Mouse (Mus musculus): Measurements from ENCODE around the gene Gpnmb. TPM values are rescaled to one million over a fixed set of nuclear protein-coding genes. Genes with fewer than 3 reads are reported as not detected.

The Gpnmb gene
- polyA plus RNA-seq, 1 experiment from 2014 or later: 5.5 TPM

GRCm38 (mm10) chr6:49046502-49046901 is 10.2 kb downstream of the Gpnmb start:
- Histone ChIP-seq H3K4me3 (ENCODE audit: low read length) (no peak overlapping the region), H3K9ac (ENCODE audit: low read length) (no peak overlapping the region), H3K4me1 (ENCODE audit: control insufficient read depth, insufficient read depth, low read length) (no peaks in the 10 kb centered on the region), H3K27ac (ENCODE audit: low read length) (no peak overlapping the region), H3K9me3 (replicated peaks; ENCODE audit: control insufficient read depth, low read length) (no peaks in the 10 kb centered on the region), H3K36me3 (ENCODE audit: control insufficient read depth, insufficient read depth) (no peaks in the 10 kb centered on the region), H3K27me3 (ENCODE audit: control insufficient read depth, insufficient read depth, low read length) (no peaks in the 10 kb centered on the region), H3K4me2 (ENCODE audit: low read depth, low read length) (no peak overlapping the region)
- WGBS: 67% methylated on average over 6 of the region's 6 CpGs
- no peak for ATAC-seq (replicated peaks; ENCODE audit: extremely low read depth, insufficient read depth, low FRiP score)

GRCm38 (mm10) chr6:49046976-49047375 is 10.6 kb downstream of the Gpnmb start:
- Histone ChIP-seq H3K36me3 (ENCODE audit: control insufficient read depth, insufficient read depth) (no peaks in the 10 kb centered on the region), H3K9me3 (replicated peaks; ENCODE audit: control insufficient read depth, low read length) (no peaks in the 10 kb centered on the region), H3K9ac (ENCODE audit: low read length) (no peak overlapping the region), H3K4me1 (ENCODE audit: control insufficient read depth, insufficient read depth, low read length) (no peaks in the 10 kb centered on the region), H3K4me2 (ENCODE audit: low read depth, low read length) (no peak overlapping the region), H3K27ac (ENCODE audit: low read length) (no peak overlapping the region), H3K27me3 (ENCODE audit: control insufficient read depth, insufficient read depth, low read length) (no peaks in the 10 kb centered on the region), H3K4me3 (ENCODE audit: low read length) (no peak overlapping the region)
- ATAC-seq (replicated peaks; ENCODE audit: extremely low read depth, insufficient read depth, low FRiP score): no peak
- WGBS: 76% methylated on average over 8 of the region's 8 CpGs

- Histone ChIP-seq H3K9me3 (replicated peaks; ENCODE audit: control insufficient read depth, low read length) (no peaks in the 10 kb centered on the region), H3K27me3 (ENCODE audit: control insufficient read depth, insufficient read depth, low read length) (no peaks in the 10 kb centered on the region), H3K4me1 (ENCODE audit: control insufficient read depth, insufficient read depth, low read length) (no peaks in the 10 kb centered on the region), H3K27ac (ENCODE audit: low read length) (no peak overlapping the region), H3K9ac (ENCODE audit: low read length) (no peak overlapping the region), H3K36me3 (ENCODE audit: control insufficient read depth, insufficient read depth) (no peaks in the 10 kb centered on the region), H3K4me2 (ENCODE audit: low read depth, low read length) (no peak overlapping the region), H3K4me3 (ENCODE audit: low read length) (no peak overlapping the region)
- ATAC-seq (replicated peaks; ENCODE audit: extremely low read depth, insufficient read depth, low FRiP score): no peak
- WGBS: 61% methylated on average over 10 of the region's 10 CpGs
Observed at GRCm38 (mm10) chr6:49047848-49048247, 11.5 kb downstream of the Gpnmb start.

GRCm38 (mm10) chr6:49048395-49048794 is 12.0 kb downstream of the Gpnmb start:
- H3K27ac ChIP-seq (ENCODE audit: low read length): no peak overlapping the region
- no peaks in the 10 kb centered on the region for H3K9me3 ChIP-seq (replicated peaks; ENCODE audit: control insufficient read depth, low read length)
- 82% methylated on average over 10 of the region's 10 CpGs for WGBS
- no peaks in the 10 kb centered on the region for H3K36me3 ChIP-seq (ENCODE audit: control insufficient read depth, insufficient read depth)
- H3K4me3 ChIP-seq (ENCODE audit: low read length): no peak overlapping the region
- no peak overlapping the region for H3K9ac ChIP-seq (ENCODE audit: low read length)
- ATAC-seq (replicated peaks; ENCODE audit: extremely low read depth, insufficient read depth, low FRiP score): no peak
- H3K4me2 ChIP-seq (ENCODE audit: low read depth, low read length): no peak overlapping the region
- H3K27me3 ChIP-seq (ENCODE audit: control insufficient read depth, insufficient read depth, low read length): no peaks in the 10 kb centered on the region
- no peaks in the 10 kb centered on the region for H3K4me1 ChIP-seq (ENCODE audit: control insufficient read depth, insufficient read depth, low read length)

- H3K27ac ChIP-seq (ENCODE audit: low read length): no peak overlapping the region
Observed at GRCm38 (mm10) chr6:49050677-49051410, 14.5 kb downstream of the Gpnmb start.

GRCm38 (mm10) chr6:49052191-49052590 is 15.8 kb downstream of the Gpnmb start:
- no peak overlapping the region for H3K4me2 ChIP-seq (ENCODE audit: low read depth, low read length)
- no peaks in the 10 kb centered on the region for H3K36me3 ChIP-seq (ENCODE audit: control insufficient read depth, insufficient read depth)
- H3K27ac ChIP-seq (ENCODE audit: low read length): no peak overlapping the region
- WGBS: 46% methylated on average over 5 of the region's 5 CpGs
- H3K27me3 ChIP-seq (ENCODE audit: control insufficient read depth, insufficient read depth, low read length): no peaks in the 10 kb centered on the region
- H3K4me1 ChIP-seq (ENCODE audit: control insufficient read depth, insufficient read depth, low read length): no peaks in the 10 kb centered on the region
- no peak overlapping the region for H3K4me3 ChIP-seq (ENCODE audit: low read length)
- H3K9ac ChIP-seq (ENCODE audit: low read length): no peak overlapping the region
- H3K9me3 ChIP-seq (replicated peaks; ENCODE audit: control insufficient read depth, low read length): no peaks in the 10 kb centered on the region
- no peak for ATAC-seq (replicated peaks; ENCODE audit: extremely low read depth, insufficient read depth, low FRiP score)

More at GRCm38 (mm10) chr6:49050677-49051410, 14.5 kb downstream of the Gpnmb start:
- Histone ChIP-seq H3K36me3 (ENCODE audit: control insufficient read depth, insufficient read depth) (no peaks in the 10 kb centered on the region), H3K4me1 (ENCODE audit: control insufficient read depth, insufficient read depth, low read length) (no peaks in the 10 kb centered on the region), H3K4me3 (ENCODE audit: low read length) (no peak overlapping the region), H3K9me3 (replicated peaks; ENCODE audit: control insufficient read depth, low read length) (no peaks in the 10 kb centered on the region), H3K27me3 (ENCODE audit: control insufficient read depth, insufficient read depth, low read length) (no peaks in the 10 kb centered on the region), H3K4me2 (ENCODE audit: low read depth, low read length) (no peak overlapping the region), H3K9ac (ENCODE audit: low read length) (no peak overlapping the region)
- ATAC-seq (replicated peaks; ENCODE audit: extremely low read depth, insufficient read depth, low FRiP score): no peak
- WGBS: 70% methylated on average over 11 of the region's 11 CpGs

- no peaks in the 10 kb centered on the region for H3K9me3 ChIP-seq (replicated peaks; ENCODE audit: control insufficient read depth, low read length)
- H3K27ac ChIP-seq (ENCODE audit: low read length): no peak overlapping the region
- ATAC-seq (replicated peaks; ENCODE audit: extremely low read depth, insufficient read depth, low FRiP score): no peak
- H3K4me1 ChIP-seq (ENCODE audit: control insufficient read depth, insufficient read depth, low read length): no peaks in the 10 kb centered on the region
- H3K9ac ChIP-seq (ENCODE audit: low read length): no peak overlapping the region
- 38% methylated on average over 7 of the region's 7 CpGs for WGBS
- no peak overlapping the region for H3K4me3 ChIP-seq (ENCODE audit: low read length)
- no peaks in the 10 kb centered on the region for H3K36me3 ChIP-seq (ENCODE audit: control insufficient read depth, insufficient read depth)
- no peak overlapping the region for H3K4me2 ChIP-seq (ENCODE audit: low read depth, low read length)
- H3K27me3 ChIP-seq (ENCODE audit: control insufficient read depth, insufficient read depth, low read length): no peaks in the 10 kb centered on the region
Observed at GRCm38 (mm10) chr6:49055256-49055733, 18.9 kb downstream of the Gpnmb start.

- Histone ChIP-seq H3K27ac (ENCODE audit: low read length) (no peak overlapping the region), H3K36me3 (ENCODE audit: control insufficient read depth, insufficient read depth) (no peaks in the 10 kb centered on the region), H3K27me3 (ENCODE audit: control insufficient read depth, insufficient read depth, low read length) (no peaks in the 10 kb centered on the region), H3K9me3 (replicated peaks; ENCODE audit: control insufficient read depth, low read length) (no peaks in the 10 kb centered on the region), H3K9ac (ENCODE audit: low read length) (no peak overlapping the region), H3K4me1 (ENCODE audit: control insufficient read depth, insufficient read depth, low read length) (no peaks in the 10 kb centered on the region), H3K4me2 (ENCODE audit: low read depth, low read length) (no peak overlapping the region), H3K4me3 (ENCODE audit: low read length) (no peak overlapping the region)
- 78% methylated on average over 9 of the region's 9 CpGs for WGBS
- no peak for ATAC-seq (replicated peaks; ENCODE audit: extremely low read depth, insufficient read depth, low FRiP score)
Observed at GRCm38 (mm10) chr6:49056009-49056408, 19.7 kb downstream of the Gpnmb start.

GRCm38 (mm10) chr6:49057053-49058021 is 21.0 kb downstream of the Gpnmb start:
- Histone ChIP-seq H3K4me2 (ENCODE audit: low read depth, low read length) (no peak overlapping the region), H3K4me1 (ENCODE audit: control insufficient read depth, insufficient read depth, low read length) (no peaks in the 10 kb centered on the region), H3K27ac (ENCODE audit: low read length) (no peak overlapping the region), H3K9me3 (replicated peaks; ENCODE audit: control insufficient read depth, low read length) (no peaks in the 10 kb centered on the region), H3K4me3 (ENCODE audit: low read length) (no peak overlapping the region), H3K36me3 (ENCODE audit: control insufficient read depth, insufficient read depth) (no peaks in the 10 kb centered on the region), H3K9ac (ENCODE audit: low read length) (no peak overlapping the region), H3K27me3 (ENCODE audit: control insufficient read depth, insufficient read depth, low read length) (no peaks in the 10 kb centered on the region)
- 38% methylated on average over 8 of the region's 8 CpGs for WGBS
- no peak for ATAC-seq (replicated peaks; ENCODE audit: extremely low read depth, insufficient read depth, low FRiP score)
